Mouse (Mus musculus) left cerebral cortex, postnatal 14 days (tissue): Measurements from ENCODE around the gene Rimkla. TPM values are rescaled to one million over a fixed set of nuclear protein-coding genes. Genes with fewer than 3 reads are reported as not detected.
A peak's percentile ranks its signal among the peaks of the same experiment; 100 is the strongest.
"Not testable (repeated sequence)": the region's sequence is repeated elsewhere in the genome, so short reads cannot be mapped to it uniquely, and the experiment has no call there.

ENCODE experiments used
- DNase-seq, 2 experiments: peaks; one replicate each; pipeline ENCODE4 v3.0.0; 2021 to 2022; ENCODE audit warnings: low spot score in 2 of 2, mixed read lengths in 1 of 2
- intact Hi-C: fragments of 180-260 bp; cut with DNase I; formaldehyde crosslinking; loops from one replicate; pipeline ENCODE4 v1.15.1; 2025
- long read RNA-seq, 2 experiments: library from polyadenylated mRNA; stranded (forward); transcript quantifications; one replicate each; pipeline ENCODE4 v2.0.0; 2021
- total RNA-seq, 2 experiments: library from RNA; stranded (reverse); gene quantifications; 2 replicates each; pipeline ENCODE4 v1.2.3; 2021

The Rimkla gene
- total RNA-seq = 10 to 100 TPM; 11.6 to 13.5 TPM
- long read RNA-seq, experiment 1, full-length matches to known transcripts = 8 of 11 reads
- long read RNA-seq, experiment 1, partial matches to known transcripts = 0 of 11 reads
- long read RNA-seq, experiment 1, other reads (novel, unspliced or antisense) = 3 of 11 reads
- long read RNA-seq, experiment 2, full-length matches to known transcripts = 5 of 10 reads
- long read RNA-seq, experiment 2, partial matches to known transcripts = 1 of 10 reads
- long read RNA-seq, experiment 2, other reads (novel, unspliced or antisense) = 4 of 10 reads

- intact Hi-C loops = loop anchor here (5.0 kb wide), 1 partner anchor 45 kb away; the partner anchor contains the start of genes Foxj3 and Frg2f1
- DNase-seq = peak; percentile 44 to 66
Observed at GRCm38 (mm10) chr4:119492291-119492932, at the start of gene Rimkla. Rimkla (minus strand) TSS chr4:119492628.

- intact Hi-C loops = no loop called here
- no peak for DNase-seq
Observed at GRCm38 (mm10) chr4:119540533-119540890, 48.1 kb upstream of the Rimkla start.

DNA sequence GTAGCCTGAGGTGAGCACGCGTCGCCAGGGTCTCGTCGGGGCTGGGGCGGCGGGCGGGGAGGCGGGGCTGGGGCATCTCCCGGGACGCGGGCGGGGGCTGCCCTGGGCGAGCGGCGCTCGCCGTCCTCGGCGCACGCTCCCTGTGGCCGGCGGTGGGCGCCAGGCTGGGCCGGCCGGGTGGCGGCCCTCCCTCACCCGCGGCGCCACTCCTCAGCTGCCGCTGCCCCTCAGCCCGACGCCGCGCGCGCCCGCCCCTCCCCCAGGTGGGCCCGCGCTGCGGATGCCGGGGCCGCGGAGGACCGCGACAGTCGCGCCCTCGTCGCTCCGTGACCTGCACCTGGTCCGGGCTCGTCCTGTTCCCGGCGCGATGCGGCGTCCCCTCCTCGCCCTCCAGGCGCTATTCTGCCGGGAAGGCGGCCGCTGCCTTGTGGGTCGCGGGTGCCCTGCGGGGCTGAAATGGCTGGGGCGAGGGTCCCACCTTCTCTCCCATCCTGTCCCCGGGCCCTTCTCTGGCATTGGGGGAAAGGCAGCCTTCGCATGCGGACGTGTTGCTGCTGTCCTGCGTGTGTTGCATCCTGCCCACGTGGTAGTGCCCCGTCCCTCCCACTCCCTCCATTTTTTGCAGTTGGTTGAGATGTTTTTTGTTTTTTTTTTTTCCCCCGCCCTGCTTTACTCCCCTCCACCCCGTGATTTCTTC, 47.6 kb upstream of the Rimkla start:
- intact Hi-C loops = loop anchor here (5.0 to 10.0 kb wide), 2 partner anchors 48 to 305 kb away; partner anchors contain the start of genes AU022252, P3h1 and Rimkla
- DNase-seq = peak; percentile 29 to 48

DNA sequence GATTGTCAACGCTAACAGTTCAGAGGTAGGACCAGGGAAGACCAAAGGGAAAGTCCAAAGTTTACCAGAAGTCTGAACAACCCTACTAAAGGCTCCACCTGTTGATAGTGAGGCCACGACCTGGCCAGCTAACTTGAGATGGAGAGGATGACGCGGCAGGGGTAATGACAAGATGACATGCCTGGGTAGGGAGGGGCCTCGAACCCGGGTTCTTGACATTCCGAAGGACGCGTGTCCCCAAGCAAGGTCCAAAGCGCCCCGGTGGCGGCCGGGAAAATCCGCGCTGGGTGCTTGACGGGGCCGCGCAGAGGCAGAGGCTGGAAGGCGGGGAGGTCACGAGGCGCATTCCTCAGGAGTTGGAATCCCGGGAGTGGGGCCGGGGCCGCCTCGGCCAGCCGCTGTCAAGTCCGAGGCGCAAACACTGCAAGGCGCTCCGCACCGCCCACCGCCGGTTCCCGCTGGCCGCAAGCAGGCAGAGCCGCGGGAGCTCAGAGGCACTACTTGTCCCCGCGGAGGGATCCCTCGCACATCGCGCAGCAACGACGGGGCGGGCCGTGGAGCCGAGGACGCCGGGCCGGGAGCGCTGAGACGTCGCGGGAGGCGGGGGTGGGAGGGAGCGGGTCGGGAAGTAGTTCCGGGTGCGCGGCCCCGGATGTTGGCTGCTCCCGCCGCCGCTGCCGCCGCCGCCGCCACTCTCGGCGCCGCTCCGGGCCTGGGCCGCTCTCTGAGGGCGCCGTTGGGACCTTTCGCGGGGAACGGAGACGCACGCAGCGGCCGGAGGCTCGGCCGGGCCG, 46.8 kb upstream of the Rimkla start, which contains the start of gene Frg2f1:
TSS of gene Frg2f1 (minus strand) at position 499 of the 794 bp plus-strand sequence.
- DNase-seq = peak; percentile 95 to 96
- intact Hi-C loops = loop anchor here (5.0 to 10.0 kb wide), 2 partner anchors 47 to 304 kb away; partner anchors contain the start of genes AU022252, P3h1 and Rimkla

DNA sequence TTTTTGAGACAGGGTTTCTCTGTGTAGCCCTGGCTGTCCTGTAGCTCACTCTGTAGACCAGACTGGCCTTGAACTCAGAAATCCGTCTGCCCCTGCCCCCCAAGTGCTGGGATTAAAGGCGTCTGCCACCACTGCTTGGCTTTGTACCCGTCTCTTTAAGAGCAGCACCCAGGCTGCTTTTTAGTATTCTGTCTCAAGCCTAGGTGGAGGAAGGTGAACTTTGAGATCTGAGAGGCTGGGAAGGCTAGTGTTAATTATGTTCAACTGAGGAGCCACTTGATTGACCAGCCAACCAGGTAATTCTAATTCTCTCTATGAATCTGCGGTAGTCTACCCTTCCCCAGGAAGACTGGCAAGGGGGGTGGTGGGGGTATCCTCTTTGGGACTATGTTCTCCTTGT, 45.0 kb upstream of the Rimkla start:
- intact Hi-C loops = loop anchor here (5.0 to 10.0 kb wide), 2 partner anchors 45 to 303 kb away; partner anchors contain the start of genes AU022252, P3h1 and Rimkla
- no peak for DNase-seq

DNA sequence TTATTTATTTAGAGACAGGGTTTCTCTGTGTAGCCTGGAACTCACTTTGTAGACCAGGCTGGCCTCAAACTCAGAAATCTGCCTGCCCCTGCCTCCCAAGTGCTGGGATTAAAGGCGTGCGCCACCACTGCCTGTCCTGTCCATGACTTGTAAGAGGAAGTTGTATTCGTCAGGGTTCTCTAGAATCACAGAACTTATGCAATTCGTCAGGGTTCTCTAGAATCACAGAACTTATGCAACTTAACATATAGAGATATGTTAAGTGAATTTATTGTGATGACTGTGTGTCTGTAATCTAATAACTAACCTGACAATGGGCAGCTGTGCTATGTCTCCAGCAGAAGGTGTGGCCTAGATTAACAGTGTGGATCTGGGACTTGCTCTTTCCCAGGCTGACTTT, 44.2 kb upstream of the Rimkla start, which contains the start of gene Foxj3:
TSS of gene Foxj3 (plus strand) at position 390 of the 400 bp plus-strand sequence.
- not testable (repeated sequence) for DNase-seq
- intact Hi-C loops = loop anchor here (5.0 to 10.0 kb wide), 2 partner anchors 44 to 302 kb away; partner anchors contain the start of genes AU022252, P3h1 and Rimkla

DNA sequence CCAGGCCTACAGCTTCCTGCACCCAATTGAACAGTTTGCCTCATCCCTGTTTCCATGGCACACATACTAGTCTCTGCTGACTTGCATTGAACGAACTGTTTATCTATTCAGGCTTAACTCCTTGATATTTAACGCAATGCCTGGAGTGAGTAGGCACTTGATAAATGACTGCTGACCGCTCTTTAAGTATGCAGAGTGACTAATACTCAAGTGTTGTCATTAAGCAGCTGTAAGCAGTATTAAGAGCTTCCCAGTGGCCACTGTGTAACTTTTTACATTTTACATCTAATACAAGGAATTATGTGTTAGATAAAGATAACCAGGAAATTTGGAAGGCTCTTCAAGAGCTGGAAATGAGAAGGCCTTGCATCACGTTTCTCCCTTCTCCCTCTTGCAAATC, 42.7 kb upstream of the Rimkla start:
- intact Hi-C loops = loop anchor here (5.0 to 10.0 kb wide), 2 partner anchors 43 to 300 kb away; partner anchors contain the start of genes AU022252, P3h1 and Rimkla
- no peak for DNase-seq

DNA sequence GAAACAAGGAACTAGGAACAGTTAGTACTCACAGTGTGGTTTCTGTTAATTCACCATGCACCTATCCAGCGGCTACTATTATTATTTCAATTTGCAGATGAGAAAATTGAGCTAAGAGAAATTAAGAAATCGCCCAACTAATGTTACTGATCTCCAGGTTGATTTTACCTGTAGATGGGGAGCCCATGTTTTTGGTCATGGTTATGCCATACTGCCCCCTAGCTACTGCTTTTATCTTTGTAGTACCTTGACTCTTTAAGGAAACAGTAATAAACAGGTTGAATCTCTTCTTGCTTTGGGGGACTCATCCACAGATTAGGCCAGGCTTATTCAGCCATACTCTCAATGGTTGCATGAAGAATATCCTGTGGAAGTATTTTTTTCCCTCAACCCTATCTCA, 39.4 kb upstream of the Rimkla start:
- intact Hi-C loops = loop anchor here (10.0 kb wide), 1 partner anchor 297 kb away; the partner anchor contains the start of genes AU022252 and P3h1
- peak in 1 of 2 experiments; percentile 18 for DNase-seq

GRCm38 (mm10) chr4:119526329-119526845, 34.0 kb upstream of the Rimkla start:
- no peak for DNase-seq
- intact Hi-C loops = no loop called here

- intact Hi-C loops = no loop called here
- no peak for DNase-seq
Observed at GRCm38 (mm10) chr4:119524466-119524865, 32.0 kb upstream of the Rimkla start.

- intact Hi-C loops = no loop called here
- DNase-seq = peak; percentile 15 to 71
Observed at GRCm38 (mm10) chr4:119524010-119524409, 31.6 kb upstream of the Rimkla start.

DNA sequence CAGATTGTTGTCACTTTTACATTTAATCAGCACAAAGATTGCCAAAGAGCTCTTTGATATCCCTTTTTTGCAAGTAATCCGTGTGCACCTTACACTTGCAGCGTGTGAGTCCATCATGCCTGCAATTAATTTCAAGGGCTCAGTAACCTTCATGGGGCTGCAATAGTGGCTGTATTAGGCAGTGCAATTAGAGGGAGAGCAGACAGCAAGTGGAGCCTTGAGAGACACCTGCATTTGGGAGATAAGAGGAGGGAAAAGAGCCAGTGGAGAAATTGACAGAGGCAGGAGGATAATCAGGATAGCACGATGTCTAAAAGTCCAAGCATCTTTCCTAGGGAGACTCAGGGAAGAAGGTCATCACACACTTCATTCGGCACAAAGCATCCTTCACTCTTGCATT, 31.1 kb upstream of the Rimkla start:
- intact Hi-C loops = no loop called here
- no peak for DNase-seq

- no peak for DNase-seq
- intact Hi-C loops = no loop called here
Observed at GRCm38 (mm10) chr4:119512731-119513141, 20.3 kb upstream of the Rimkla start.

GRCm38 (mm10) chr4:119511591-119511990, 19.2 kb upstream of the Rimkla start:
- intact Hi-C loops = no loop called here

GRCm38 (mm10) chr4:119498319-119498848, 6.0 kb upstream of the Rimkla start:
- intact Hi-C loops = no loop called here
- DNase-seq = no peak

More at GRCm38 (mm10) chr4:119511591-119511990, 19.2 kb upstream of the Rimkla start:
- DNase-seq = no peak

- no peak for DNase-seq
- intact Hi-C loops = loop anchor here (5.0 kb wide), 1 partner anchor 44 kb away; the partner anchor contains the start of genes Foxj3 and Frg2f1
Observed at GRCm38 (mm10) chr4:119492933-119493327, 502 bp upstream of the Rimkla start.

- intact Hi-C loops = loop anchor here (5.0 kb wide), 1 partner anchor 46 kb away; the partner anchor contains the start of genes Foxj3 and Frg2f1
- DNase-seq = peak; percentile 56 to 75
Observed at GRCm38 (mm10) chr4:119490806-119491205, 1.6 kb downstream of the Rimkla start.

GRCm38 (mm10) chr4:119489666-119490065, 2.8 kb downstream of the Rimkla start:
- intact Hi-C loops = loop anchor here (5.0 kb wide), 1 partner anchor 48 kb away; the partner anchor contains the start of genes Foxj3 and Frg2f1
- no peak for DNase-seq
